Mouse (Mus musculus): Measurements from ENCODE around the gene Pip5k1b. TPM values are rescaled to one million over a fixed set of nuclear protein-coding genes. Genes with fewer than 3 reads are reported as not detected.

Pip5k1b gene
- total and polyA plus RNA-seq, 3 experiments, result 14.6 to 23.1 (median 22.2) TPM

DNA sequence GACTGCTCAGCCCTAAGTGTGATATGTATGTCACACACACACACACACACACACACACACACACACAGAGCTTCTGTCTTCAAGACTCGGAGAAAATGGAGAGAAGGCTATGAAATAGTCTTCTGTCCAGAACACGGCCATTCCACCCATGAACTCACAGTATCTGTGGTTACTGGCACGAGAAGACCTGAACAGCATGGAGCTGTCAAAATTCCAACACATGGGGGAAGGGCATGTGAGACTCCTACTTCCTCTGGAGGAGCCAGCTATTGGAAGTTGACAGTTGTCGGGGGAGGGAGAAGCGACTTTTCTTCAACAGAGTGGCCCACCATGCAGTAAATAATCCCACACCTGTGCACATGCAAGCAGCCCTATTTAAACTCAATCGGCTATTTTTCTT lies 121.4 kb downstream of the Pip5k1b start:
- H3K4me3 ChIP-seq, result no peak overlapping the region
- DNase-seq, result no peak
- TF ChIP-seq CTCF (IDR thresholded peaks at IDR 0.05), result no peak
- TF ChIP-seq EP300 (IDR thresholded peaks at IDR 0.05; ENCODE audit: insufficient read depth, low read depth, low read length), result no peak
- TF ChIP-seq POLR2A (IDR thresholded peaks at IDR 0.05; ENCODE audit: insufficient read depth, low read depth, low read length), result no peak
- no peaks in the 10 kb centered on the region for H3K36me3 ChIP-seq (ENCODE audit: control insufficient read depth, insufficient read depth, low read length)
- H3K9ac ChIP-seq (ENCODE audit: low read depth, low read length), result no peak overlapping the region
- no peaks in the 10 kb centered on the region for H3K79me2 ChIP-seq (replicated peaks; ENCODE audit: control insufficient read depth, insufficient read depth, low read length)
- H3K27ac ChIP-seq, result no peak overlapping the region
- 56% methylated on average over 6 of the region's 6 CpGs for WGBS
- H3K4me1 ChIP-seq (ENCODE audit: control insufficient read depth, insufficient read depth, low read length), result peaks cover 1% of the 10 kb centered on the region; the same call in 1 of the 2 replicates
- H3K27me3 ChIP-seq (ENCODE audit: control insufficient read depth, insufficient read depth, low read length), result no peaks in the 10 kb centered on the region
- intact Hi-C loops (cut with DNase I), result no loop called here

DNA sequence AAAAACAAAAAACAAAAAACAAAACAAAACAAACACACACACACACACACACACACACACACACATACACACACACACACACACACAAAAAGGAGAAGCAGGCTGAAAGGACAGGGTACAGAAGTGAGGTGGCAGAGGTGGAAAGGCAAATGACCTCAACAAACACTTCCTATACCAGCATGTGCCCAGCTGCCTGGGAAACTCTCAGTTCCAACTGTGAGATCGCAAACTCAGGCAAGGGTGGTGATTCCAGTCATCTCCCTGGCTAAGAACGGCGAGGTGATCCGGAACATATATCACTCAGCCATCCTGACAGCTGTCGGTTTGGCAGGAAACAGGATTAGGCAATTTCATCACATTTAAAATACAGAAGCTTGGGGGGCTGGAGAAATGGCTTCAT lies 123.2 kb downstream of the Pip5k1b start:
- Histone ChIP-seq H3K27me3 (ENCODE audit: control insufficient read depth, insufficient read depth, low read length) (no peaks in the 10 kb centered on the region), H3K4me3 (no peak overlapping the region), H3K79me2 (replicated peaks; ENCODE audit: control insufficient read depth, insufficient read depth, low read length) (no peaks in the 10 kb centered on the region), H3K27ac (no peak overlapping the region), H3K4me1 (ENCODE audit: control insufficient read depth, insufficient read depth, low read length) (peaks cover 1% of the 10 kb centered on the region; the same call in 1 of the 2 replicates), H3K9ac (ENCODE audit: low read depth, low read length) (no peak overlapping the region), H3K36me3 (ENCODE audit: control insufficient read depth, insufficient read depth, low read length) (no peaks in the 10 kb centered on the region)
- no peak for DNase-seq
- intact Hi-C loops (cut with DNase I), result no loop called here
- TF ChIP-seq EP300 (IDR thresholded peaks at IDR 0.05; ENCODE audit: insufficient read depth, low read depth, low read length) (no peak), POLR2A (IDR thresholded peaks at IDR 0.05; ENCODE audit: insufficient read depth, low read depth, low read length) (no peak), CTCF (IDR thresholded peaks at IDR 0.05) (no peak)
- 51% methylated on average over 5 of the region's 5 CpGs for WGBS

DNA sequence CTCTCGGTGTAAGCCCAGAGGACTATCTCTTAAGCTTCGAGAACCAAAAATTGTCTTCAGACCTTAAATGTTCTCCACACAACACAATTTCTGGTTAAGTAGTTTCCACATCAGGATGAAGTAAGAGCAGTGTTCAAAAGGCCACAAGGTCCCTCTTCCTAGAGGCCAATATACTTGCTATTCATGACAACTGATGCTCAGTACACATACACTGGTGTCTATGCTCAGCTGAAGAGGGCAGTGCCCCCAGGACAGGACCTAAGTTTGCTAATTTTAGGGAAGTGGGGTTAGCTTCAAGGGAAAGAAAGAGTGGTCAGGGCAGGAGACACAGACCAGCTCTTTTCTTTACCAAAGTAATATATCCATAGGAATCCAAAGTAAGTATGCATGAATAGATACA lies 124.3 kb downstream of the Pip5k1b start:
- WGBS, result 84% methylated on average over 2 of the region's 2 CpGs
- Histone ChIP-seq H3K27me3 (ENCODE audit: control insufficient read depth, insufficient read depth, low read length) (no peaks in the 10 kb centered on the region), H3K36me3 (ENCODE audit: control insufficient read depth, insufficient read depth, low read length) (no peaks in the 10 kb centered on the region), H3K4me1 (ENCODE audit: control insufficient read depth, insufficient read depth, low read length) (peaks cover 5% of the 10 kb centered on the region; the same call in 1 of the 2 replicates), H3K27ac (no peak overlapping the region), H3K9ac (ENCODE audit: low read depth, low read length) (no peak overlapping the region), H3K79me2 (replicated peaks; ENCODE audit: control insufficient read depth, insufficient read depth, low read length) (no peaks in the 10 kb centered on the region), H3K4me3 (no peak overlapping the region)
- no peak for DNase-seq
- TF ChIP-seq CTCF (IDR thresholded peaks at IDR 0.05), result no peak
- TF ChIP-seq POLR2A (IDR thresholded peaks at IDR 0.05; ENCODE audit: insufficient read depth, low read depth, low read length), result no peak
- no peak for TF ChIP-seq EP300 (IDR thresholded peaks at IDR 0.05; ENCODE audit: insufficient read depth, low read depth, low read length)
- intact Hi-C loops (cut with DNase I), result no loop called here

DNA sequence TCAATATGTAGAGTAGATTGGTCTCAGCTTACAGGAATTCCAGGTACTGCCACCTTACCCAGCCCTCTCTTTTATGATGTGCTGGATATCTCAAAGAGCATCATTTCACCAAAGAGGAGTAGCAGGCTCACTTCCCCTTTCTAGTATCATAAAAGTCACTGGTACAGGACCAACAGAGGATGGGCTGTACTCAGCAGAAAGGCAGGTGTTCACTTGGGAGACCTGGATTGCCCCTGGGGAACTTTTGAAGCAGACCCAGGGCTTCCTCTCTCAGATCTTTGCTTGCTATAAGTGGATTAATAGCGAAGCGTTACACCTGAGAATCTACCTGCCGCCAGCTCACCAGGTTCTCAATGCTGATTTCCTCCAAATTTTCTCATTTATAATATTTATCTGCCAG lies 127.7 kb downstream of the Pip5k1b start:
- Histone ChIP-seq H3K27ac (no peak overlapping the region), H3K9ac (ENCODE audit: low read depth, low read length) (no peak overlapping the region), H3K79me2 (replicated peaks; ENCODE audit: control insufficient read depth, insufficient read depth, low read length) (no peaks in the 10 kb centered on the region), H3K36me3 (ENCODE audit: control insufficient read depth, insufficient read depth, low read length) (no peaks in the 10 kb centered on the region), H3K27me3 (ENCODE audit: control insufficient read depth, insufficient read depth, low read length) (no peaks in the 10 kb centered on the region), H3K4me1 (ENCODE audit: control insufficient read depth, insufficient read depth, low read length) (peaks cover 3% of the 10 kb centered on the region; the same call in 1 of the 2 replicates), H3K4me3 (no peak overlapping the region)
- DNase-seq, result no peak
- intact Hi-C loops (cut with DNase I), result no loop called here
- WGBS, result 93% methylated on average over 3 of the region's 3 CpGs
- no peak for TF ChIP-seq POLR2A (IDR thresholded peaks at IDR 0.05; ENCODE audit: insufficient read depth, low read depth, low read length)

DNA sequence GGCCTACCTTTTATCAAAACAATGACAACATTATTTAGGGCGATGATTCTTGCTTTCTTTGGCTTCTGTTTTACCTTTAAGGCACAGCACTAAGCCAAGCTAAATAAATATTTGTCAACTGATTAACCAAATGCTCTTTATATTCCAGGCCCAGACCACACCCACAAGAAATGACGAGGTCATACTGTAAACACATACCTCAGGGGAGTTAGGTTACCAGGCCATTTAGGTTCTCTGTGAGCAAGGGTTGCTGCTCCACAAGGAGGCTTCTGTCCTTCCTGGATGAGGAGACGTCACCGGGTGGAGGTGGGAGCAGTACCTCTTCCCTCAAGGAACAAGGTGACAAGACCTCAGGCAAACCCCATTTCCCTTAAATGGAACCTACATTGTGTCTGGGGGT lies 128.4 kb downstream of the Pip5k1b start:
- WGBS, result 57% methylated on average over 4 of the region's 4 CpGs
- Histone ChIP-seq H3K9ac (ENCODE audit: low read depth, low read length) (no peak overlapping the region), H3K36me3 (ENCODE audit: control insufficient read depth, insufficient read depth, low read length) (no peaks in the 10 kb centered on the region), H3K27ac (peak overlapping the region; percentile 59), H3K4me3 (no peak overlapping the region), H3K27me3 (ENCODE audit: control insufficient read depth, insufficient read depth, low read length) (no peaks in the 10 kb centered on the region), H3K79me2 (replicated peaks; ENCODE audit: control insufficient read depth, insufficient read depth, low read length) (no peaks in the 10 kb centered on the region), H3K4me1 (ENCODE audit: control insufficient read depth, insufficient read depth, low read length) (peaks cover 3% of the 10 kb centered on the region; the same call in 1 of the 2 replicates)
- intact Hi-C loops (cut with DNase I), result loop anchor here (2.0 kb wide), 1 partner anchor 26 kb away; no protein-coding TSS in a partner anchor
- no peak for DNase-seq
- TF ChIP-seq POLR2A (IDR thresholded peaks at IDR 0.05; ENCODE audit: insufficient read depth, low read depth, low read length) (no peak), CTCF (IDR thresholded peaks at IDR 0.05) (no peak), EP300 (IDR thresholded peaks at IDR 0.05; ENCODE audit: insufficient read depth, low read depth, low read length) (no peak)

DNA sequence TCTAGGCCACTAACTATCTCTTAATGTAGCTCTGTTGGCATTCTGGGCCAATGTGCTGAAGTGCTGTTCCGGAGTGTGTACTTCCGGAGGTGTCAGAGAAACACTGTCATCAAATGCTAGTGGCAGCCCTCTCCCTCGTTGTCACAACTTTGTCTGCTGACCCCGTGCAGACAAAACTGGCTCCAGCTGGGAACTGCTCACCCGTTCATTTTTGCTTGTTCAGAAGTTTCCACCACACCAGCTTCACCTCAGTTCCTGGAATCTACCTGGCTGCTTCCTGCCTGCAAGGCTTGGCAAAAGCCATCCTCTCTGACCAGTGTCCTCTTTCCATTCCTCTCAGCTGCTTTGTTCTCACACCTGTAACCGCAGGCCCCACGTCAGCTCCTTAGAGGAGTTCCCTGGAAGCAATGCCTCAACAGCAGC lies 128.9 kb downstream of the Pip5k1b start:
- H3K9ac ChIP-seq (ENCODE audit: low read depth, low read length), result 0 out of 2 replicates have a peak overlapping the region, but pooled peaks have one; percentile 29
- H3K4me1 ChIP-seq (ENCODE audit: control insufficient read depth, insufficient read depth, low read length), result peaks cover 3% of the 10 kb centered on the region; the same call in 1 of the 2 replicates
- TF ChIP-seq POLR2A (IDR thresholded peaks at IDR 0.05; ENCODE audit: insufficient read depth, low read depth, low read length), result no peak
- TF ChIP-seq EP300 (IDR thresholded peaks at IDR 0.05; ENCODE audit: insufficient read depth, low read depth, low read length), result peak; percentile 79
- TF ChIP-seq CTCF (IDR thresholded peaks at IDR 0.05), result no peak
- no peaks in the 10 kb centered on the region for H3K27me3 ChIP-seq (ENCODE audit: control insufficient read depth, insufficient read depth, low read length)
- WGBS, result 51% methylated on average over 7 of the region's 7 CpGs
- peak overlapping the region; percentile 59 for H3K27ac ChIP-seq
- no peaks in the 10 kb centered on the region for H3K36me3 ChIP-seq (ENCODE audit: control insufficient read depth, insufficient read depth, low read length)
- DNase-seq, result peak; percentile 24 to 39
- H3K4me3 ChIP-seq, result no peak overlapping the region
- intact Hi-C loops (cut with DNase I), result loop anchor here (2.0 kb wide), 1 partner anchor 26 kb away; no protein-coding TSS in a partner anchor
- no peaks in the 10 kb centered on the region for H3K79me2 ChIP-seq (replicated peaks; ENCODE audit: control insufficient read depth, insufficient read depth, low read length)
